Mouse (Mus musculus) embryo, embryonic 11 days (tissue): Measurements from ENCODE around the gene Mettl27.
"Not testable (repeated sequence)": the region's sequence is repeated elsewhere in the genome, so short reads cannot be mapped to it uniquely, and the experiment has no call there.

Source experiments
- DNase-seq: peaks from one replicate; pipeline ENCODE4 v3.0.0-alpha.2; 2015

Gene Mettl27

GRCm38 (mm10) chr5:134921106-134921505 lies 11.1 kb upstream of the Mettl27 start:
- no peak for DNase-seq

GRCm38 (mm10) chr5:134923141-134923540 lies 9.0 kb upstream of the Mettl27 start:
- no peak for DNase-seq

GRCm38 (mm10) chr5:134926726-134927125 lies 5.4 kb upstream of the Mettl27 start:
- DNase-seq, result no peak

GRCm38 (mm10) chr5:134929988-134930387 lies 2.2 kb upstream of the Mettl27 start:
- DNase-seq, result no peak

- peak; percentile 67 for DNase-seq
Observed at GRCm38 (mm10) chr5:134932903-134933276, 722 bp downstream of the Mettl27 start.

DNA sequence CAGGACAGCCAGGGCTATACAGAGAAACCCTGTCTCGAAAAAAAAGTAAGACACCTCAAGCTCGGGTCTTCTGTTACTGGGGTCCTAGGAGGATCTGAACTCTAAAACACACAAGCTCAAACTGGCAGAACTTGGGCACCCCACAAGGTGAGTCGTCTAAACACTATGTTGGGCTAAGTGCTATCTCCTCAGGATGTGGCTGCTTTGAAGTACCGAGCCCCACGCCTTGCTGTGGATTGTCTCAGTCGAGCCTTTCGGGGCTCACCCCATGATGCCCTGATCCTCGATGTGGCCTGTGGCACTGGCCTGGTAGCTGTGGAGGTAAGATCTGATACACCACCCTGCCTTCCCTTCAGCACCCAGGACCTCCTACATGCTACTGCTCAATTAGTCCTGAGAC lies 1.1 kb downstream of the Mettl27 start:
- DNase-seq, result no peak

GRCm38 (mm10) chr5:134933686-134934085 lies 1.5 kb downstream of the Mettl27 start:
- DNase-seq, result not testable (repeated sequence)

GRCm38 (mm10) chr5:134934666-134935065 lies 2.5 kb downstream of the Mettl27 start:
- DNase-seq, result no peak

GRCm38 (mm10) chr5:134936051-134936450 lies 3.9 kb downstream of the Mettl27 start:
- no peak for DNase-seq

DNA sequence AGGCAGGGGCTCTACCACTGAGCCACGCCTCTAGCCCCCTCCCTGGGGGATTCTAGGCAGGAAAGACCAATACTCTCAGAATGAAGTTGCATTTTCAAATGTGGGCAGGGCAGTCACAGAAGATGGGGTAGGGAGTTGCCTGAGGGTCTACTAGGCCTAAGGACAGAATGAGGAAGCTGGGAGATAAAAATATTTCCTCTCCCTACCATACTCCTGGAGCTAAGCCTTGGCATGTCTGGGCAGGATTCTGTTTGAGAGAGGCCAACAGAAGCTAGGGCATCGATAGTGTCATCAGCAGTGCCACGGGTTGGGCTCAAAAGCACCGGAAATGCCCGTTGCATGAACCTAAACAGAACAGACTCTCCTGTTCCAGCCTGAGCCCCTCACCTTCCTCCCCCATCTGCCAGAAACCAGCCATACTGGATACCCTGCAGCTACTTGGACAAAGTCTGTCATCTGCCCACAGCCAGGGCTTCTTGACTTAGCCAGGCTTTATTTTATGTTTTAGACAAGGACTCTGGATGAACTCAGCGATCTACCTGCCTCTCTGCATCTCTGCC lies 4.5 kb downstream of the Mettl27 start:
- DNase-seq, result no peak

DNA sequence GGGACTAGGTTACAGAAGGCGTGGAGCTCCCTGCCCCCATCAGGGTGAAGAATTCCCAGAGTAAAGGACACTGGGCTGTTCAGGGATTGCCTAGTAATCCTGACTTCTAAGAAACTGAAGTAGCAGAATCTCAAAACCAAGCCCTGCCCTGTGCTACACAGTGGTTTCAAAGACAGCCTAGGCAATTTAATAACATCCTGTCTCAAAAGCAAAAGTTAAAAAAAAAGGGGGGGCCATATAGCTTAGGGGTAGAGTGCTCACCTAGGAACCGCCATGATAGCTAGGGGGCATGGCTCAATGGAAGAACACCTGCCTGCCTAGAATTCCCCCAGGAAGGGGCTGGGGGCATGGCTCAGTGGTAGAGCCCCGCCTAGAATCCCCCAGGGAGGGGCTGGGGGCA lies 6.9 kb downstream of the Mettl27 start:
- DNase-seq, result no peak

GRCm38 (mm10) chr5:134939554-134939953 lies 7.4 kb downstream of the Mettl27 start:
- not testable (repeated sequence) for DNase-seq

- peak; percentile 30 for DNase-seq
Observed at GRCm38 (mm10) chr5:134941472-134942209, 9.5 kb downstream of the Mettl27 start.

DNA sequence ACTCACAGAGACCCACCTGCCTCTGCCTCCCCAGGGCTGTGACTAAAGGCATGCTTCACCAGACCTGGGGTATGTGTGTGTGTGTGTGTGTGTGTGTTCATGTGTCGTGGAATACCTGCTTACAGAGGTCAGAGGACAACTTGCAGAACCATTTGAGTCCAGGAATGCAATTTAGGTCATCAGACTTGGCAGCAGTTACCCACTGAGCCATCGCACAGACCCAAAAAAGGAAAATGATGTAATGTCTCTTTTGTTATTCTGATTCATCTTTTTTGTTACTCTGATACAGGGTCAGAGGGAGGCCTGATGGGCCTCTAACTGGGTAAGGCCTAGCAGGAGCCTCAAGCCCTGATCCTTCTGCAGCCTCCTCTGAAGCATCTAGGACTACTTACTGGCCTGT lies 10.6 kb downstream of the Mettl27 start:
- no peak for DNase-seq

GRCm38 (mm10) chr5:134944179-134944578 lies 12.0 kb downstream of the Mettl27 start:
- DNase-seq, result no peak

DNA sequence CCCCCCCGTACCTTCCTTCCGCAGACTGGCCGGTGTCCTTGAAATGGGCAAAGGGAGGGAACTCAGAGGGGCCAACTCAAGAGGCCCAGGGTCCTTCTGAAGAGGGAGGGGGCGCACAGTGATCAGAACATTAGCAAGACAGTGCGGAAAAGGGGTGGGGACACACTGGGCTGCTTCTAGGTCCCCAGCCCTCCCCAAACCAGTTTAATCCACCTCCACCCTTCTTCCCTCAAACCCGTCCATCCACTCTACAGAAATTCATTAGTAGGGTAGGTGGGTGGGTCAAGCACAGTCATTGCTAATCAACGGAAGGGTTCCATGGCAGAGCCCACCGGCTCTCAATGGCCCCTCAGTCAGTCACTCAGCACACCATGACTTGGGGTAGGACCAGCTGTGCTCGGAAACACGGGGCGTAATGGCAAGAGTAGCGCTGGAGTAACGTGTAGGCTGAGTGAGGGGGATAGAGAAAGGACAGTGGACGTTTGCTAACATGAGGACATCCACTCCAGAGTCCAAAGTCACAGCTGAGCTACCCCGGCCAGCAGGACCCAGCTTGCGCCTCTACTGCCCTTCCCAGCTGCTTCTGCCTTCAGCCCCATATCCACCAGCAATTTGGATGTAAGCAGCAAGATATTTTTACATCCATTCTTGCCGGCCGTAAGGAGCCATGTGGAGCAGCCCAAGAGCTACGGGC lies 13.2 kb downstream of the Mettl27 start:
- DNase-seq, result no peak

- DNase-seq, result peak; percentile 26
Observed at GRCm38 (mm10) chr5:134946063-134946856, 14.1 kb downstream of the Mettl27 start.

- peak; percentile 62 for DNase-seq
Observed at GRCm38 (mm10) chr5:134946857-134947255, 14.7 kb downstream of the Mettl27 start, which contains the start of gene Cldn4. Gene Cldn4 (minus strand): TSS chr5:134946934.

DNA sequence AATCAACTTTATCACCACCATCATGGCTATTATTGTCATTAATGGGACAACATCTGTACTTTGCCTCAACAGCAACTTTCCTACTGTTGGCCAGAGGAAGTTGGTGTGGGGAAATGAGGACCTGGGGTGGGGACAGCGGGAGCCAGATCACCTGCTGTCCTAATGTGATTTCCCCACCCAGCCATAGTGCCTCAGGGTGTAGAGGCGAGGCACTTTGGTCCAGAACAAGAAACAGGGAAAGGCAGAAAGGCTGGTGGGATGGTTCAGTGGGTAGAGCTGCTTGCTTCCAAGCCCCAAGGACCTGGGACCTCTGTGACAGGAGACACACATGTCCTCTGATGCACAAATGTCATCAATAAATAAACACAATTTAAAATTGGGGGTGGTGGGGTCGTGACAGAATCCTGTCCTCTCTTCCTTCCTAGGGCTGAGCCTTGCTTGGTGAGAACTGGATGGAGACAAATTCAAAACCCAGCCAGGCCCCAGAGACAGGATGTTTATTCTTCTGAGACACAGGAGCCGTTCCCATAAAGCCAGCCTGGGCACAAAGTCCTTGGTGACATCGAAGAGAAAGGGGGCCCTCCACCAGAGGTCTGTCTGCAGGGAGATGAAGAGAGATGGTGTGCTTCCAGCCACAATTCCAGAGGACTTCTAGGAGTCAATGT lies 15.4 kb downstream of the Mettl27 start:
- no peak for DNase-seq

DNA sequence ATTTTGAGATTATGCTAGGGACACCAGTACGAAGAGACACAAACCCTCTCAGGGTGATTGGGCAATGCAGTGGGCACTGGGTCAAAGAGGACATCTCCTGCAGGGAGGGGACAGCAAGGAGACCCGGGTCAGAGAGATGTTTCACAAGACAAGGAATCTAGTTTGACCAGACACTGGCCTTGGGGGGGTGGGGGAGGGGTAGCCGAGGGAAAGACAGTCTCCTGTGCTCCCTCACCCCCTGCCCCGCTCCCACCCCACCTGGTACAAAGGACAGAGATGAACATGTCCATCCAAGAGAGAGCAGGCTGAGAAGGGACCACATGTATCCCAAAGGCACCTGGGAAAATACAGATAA lies 15.9 kb downstream of the Mettl27 start:
- DNase-seq, result no peak

- peak; percentile 30 for DNase-seq
Observed at GRCm38 (mm10) chr5:134951053-134951884, 19.1 kb downstream of the Mettl27 start.

DNA sequence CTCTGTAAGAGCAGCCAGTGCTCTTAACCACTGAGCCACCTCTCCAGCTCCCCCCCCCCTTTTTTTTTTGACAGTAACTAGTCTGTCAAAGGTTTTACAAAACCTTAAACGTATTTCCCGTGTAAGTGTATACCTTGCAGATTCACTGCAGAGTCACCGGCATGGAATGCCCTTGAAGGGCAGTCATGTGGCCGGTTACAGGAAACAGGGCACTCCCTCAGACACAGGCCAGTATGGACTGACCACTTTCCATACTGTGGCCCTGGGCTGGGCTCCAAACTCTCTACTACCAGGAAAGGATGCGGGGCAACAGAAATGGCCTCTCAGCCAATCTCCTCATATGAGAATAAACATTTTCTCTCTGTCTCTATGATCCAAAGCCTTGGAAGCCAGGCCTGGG lies 23.3 kb downstream of the Mettl27 start:
- no peak for DNase-seq
